Mouse (Mus musculus) frontal cortex, postnatal 14 days (tissue): ENCODE results near the gene Ppp3ca.

Experiments
- DNase-seq, 2 experiments: peaks; one replicate each; pipeline ENCODE4 v3.0.0; 2022; ENCODE audit warnings: low spot score in 2 of 2

Gene Ppp3ca

DNA sequence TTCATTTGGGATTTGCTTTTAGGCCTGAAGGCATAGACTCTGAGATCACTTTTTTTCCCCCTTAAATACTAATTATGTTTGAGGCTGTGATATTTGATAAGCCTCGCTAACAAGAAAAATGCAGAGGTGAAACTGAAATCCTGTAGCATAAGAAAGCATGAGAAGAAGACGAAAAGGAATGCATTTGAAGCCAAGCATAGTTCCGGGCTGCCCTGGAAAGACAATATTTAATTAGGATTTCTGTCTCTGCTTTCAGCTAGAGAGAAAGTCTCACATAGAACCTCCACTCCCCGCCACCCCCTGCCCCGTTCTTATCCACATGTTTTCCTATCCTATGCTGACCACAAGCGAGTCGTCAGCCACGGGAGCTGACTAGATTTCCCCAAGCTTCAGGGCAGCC lies 241.4 kb downstream of the Ppp3ca start:
- no peak for DNase-seq

DNA sequence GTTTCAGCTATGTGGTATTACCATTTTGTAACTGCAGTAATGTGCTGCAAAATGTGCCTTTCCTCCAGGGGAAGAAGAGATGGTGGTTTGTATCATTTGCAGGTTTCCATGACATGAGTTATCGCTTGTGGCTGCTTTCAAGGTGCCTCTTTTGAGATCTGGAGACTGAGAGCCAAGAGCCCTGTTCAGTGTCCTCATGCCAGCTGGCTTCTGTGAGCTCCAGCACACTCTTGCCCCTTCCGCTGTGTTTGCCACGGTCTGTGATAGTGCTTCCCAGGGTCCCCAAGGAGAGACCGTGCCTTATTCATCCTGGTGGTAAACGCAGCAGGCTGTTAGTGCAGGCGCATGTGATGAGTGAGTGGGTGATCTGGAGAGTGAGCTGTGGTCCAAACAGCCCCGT lies 247.2 kb downstream of the Ppp3ca start:
- DNase-seq: no peak

DNA sequence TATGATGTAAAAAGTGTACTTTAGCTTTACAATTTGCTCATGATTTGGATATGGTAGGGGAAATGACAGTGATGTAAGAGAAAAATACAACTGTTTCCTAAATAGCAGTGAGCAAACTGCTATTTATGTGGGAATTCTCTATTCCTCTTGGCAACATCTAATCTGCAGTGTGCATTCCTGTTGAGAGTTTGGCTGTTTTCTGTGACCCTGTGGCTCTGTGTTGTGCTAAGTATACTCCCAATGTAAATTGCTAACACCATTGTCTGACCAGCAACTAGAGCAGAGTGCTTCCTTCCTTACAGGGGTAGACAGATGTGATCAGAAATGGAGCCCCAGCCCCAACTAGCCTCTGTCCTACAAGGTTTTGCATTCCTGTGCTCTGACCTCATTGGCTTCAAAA lies 263.1 kb downstream of the Ppp3ca start:
- DNase-seq: no peak

GRCm38 (mm10) chr3:136940733-136941601 lies 271.0 kb downstream of the Ppp3ca start:
- no peak for DNase-seq

- DNase-seq: no peak
Measured at GRCm38 (mm10) chr3:136941602-136941926, 271.6 kb downstream of the Ppp3ca start.

DNA sequence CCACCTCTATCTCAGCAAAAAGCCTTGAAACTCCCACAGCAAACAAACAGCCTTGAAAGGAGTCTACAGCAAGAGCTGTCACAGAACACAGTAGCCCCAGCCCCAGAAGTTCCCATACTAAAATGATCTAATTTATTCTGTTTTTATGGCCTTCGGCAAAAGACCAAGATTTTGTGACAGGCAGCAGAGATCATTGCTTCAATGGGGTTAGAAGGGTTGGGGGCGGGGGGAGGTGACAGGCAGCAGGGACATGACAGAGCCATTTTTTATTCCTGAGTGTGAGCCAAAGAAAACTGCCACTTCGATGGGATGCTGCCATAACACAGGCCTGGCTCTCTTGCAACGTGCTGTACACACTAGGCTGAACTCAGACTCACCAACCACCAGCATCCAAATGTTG lies 275.6 kb downstream of the Ppp3ca start:
- no peak for DNase-seq

DNA sequence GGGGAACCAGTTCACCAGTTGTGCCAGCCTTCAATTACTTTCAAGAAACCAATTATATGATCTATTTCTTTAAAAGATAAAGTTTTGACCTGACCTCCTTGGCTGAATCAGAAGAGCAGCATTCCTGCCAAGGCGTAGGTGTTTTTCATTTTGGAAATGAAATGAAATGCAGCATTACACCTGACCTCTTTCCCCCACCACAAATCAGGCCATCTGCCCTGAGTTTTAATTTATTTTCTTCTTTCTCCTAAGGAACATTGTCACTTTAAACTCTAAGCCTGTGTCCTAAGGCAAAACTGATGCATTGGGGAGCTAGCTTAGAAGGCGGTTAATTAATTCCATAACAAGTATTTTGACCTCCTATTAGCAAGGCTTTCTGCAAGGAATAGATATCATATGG lies 276.7 kb downstream of the Ppp3ca start:
- DNase-seq: no peak

- DNase-seq: no peak
Measured at GRCm38 (mm10) chr3:136948142-136948541, 278.2 kb downstream of the Ppp3ca start.

DNA sequence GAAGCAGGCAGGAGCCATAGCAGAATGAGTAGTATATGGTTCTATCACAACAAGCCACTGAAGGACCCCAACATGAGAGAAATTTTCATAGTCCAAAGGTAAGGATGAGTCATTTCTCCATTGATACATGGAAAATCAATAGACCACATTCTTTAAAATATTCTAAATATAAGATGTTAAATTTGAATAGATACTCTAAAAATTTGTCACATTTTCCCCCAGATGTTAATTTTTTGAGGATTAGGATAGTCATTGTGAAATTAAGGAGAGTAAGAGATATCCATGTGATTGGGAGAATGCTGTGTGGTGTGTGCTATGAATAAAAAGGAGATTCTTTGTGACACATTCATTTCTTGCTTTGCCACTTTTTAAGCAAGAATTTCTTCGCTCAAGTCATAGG lies 281.9 kb downstream of the Ppp3ca start:
- DNase-seq: no peak

DNA sequence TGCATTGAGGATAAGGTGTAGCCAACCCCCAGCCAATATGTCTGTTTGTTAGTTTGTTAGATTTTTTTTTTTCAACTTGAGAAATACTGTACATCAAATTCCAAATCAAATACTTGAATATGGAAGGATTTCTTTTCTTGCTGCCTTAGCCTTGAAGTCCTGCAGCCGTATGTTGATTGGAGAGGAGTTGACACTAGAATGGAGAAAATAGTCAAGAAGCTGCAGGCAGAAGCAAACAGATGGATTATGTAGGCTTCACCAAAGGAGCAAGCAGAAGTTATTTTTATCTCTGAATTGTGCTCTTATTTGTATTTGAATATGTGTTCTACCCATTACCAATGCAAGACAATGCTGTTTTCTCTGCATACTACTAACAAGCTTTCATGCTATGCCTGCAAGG lies 282.9 kb downstream of the Ppp3ca start:
- DNase-seq: no peak

DNA sequence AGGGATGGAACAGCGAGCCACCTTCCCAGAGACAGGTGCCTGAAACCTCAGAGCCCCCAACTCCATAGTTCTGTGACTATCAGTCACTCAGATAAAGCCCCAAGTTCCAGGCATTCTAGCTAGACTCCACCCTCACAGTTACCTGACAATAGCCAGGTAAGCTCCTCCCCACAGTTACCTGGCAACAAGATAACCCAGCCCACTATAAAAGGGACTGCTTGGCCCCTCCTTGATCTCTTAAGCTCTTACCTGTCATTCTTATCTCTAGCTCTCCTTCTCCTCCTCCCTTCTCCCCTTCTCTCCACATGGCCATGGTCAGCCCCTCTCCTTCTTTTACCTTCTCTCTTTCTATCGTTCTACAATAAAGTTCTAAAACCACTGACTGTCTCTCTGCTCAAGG lies 285.1 kb downstream of the Ppp3ca start:
- no peak for DNase-seq

DNA sequence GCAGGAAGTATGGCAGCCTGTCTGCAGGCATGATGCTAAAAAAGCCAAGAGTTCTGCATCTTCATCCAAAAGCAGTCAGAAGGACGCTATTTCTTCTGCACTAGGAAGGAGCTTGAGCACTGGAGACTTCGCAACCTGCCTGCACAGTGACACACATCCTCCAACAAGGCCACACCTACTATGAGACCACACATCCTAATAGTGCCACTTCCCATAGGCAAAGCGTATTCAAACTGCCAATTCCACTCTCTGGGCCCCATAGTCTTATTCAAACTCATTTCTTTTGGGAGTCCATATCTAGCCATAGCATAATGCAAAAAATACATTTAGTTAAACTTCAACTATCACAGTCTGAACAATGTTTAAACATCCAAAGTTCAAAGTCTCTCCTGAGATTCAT lies 290.4 kb downstream of the Ppp3ca start:
- DNase-seq: no peak

GRCm38 (mm10) chr3:136966786-136967185 lies 296.9 kb downstream of the Ppp3ca start:
- DNase-seq: no peak

- no peak for DNase-seq
Measured at GRCm38 (mm10) chr3:136967510-136967909, 297.6 kb downstream of the Ppp3ca start.

GRCm38 (mm10) chr3:136969796-136970195 lies 299.9 kb downstream of the Ppp3ca start:
- DNase-seq: no peak

GRCm38 (mm10) chr3:136977859-136978258 lies 307.9 kb downstream of the Ppp3ca start:
- DNase-seq: no peak

- no peak for DNase-seq
Measured at GRCm38 (mm10) chr3:136980915-136981588, 311.1 kb downstream of the Ppp3ca start.

- DNase-seq: no peak
Measured at GRCm38 (mm10) chr3:136981589-136981924, 311.6 kb downstream of the Ppp3ca start.

DNA sequence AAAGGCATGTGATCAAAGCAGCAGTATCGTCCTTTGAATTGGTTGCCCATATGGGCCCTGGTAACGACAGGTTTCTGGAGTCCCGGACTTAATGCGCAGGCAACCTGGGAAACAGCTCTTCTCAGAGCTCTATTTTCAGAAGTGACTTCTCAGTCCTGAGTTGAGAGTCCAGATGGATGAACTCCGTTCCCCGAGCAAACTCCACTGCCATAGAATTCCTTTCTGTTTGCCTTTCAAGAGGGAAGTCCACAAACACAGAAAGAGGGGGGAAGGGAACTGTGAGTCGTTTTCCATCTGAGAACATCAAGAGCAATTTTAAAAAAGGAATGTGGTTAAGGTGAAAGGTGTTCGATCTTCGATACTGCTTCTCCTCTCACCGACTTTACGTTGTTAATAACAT lies 312.1 kb downstream of the Ppp3ca start:
- DNase-seq: no peak

DNA sequence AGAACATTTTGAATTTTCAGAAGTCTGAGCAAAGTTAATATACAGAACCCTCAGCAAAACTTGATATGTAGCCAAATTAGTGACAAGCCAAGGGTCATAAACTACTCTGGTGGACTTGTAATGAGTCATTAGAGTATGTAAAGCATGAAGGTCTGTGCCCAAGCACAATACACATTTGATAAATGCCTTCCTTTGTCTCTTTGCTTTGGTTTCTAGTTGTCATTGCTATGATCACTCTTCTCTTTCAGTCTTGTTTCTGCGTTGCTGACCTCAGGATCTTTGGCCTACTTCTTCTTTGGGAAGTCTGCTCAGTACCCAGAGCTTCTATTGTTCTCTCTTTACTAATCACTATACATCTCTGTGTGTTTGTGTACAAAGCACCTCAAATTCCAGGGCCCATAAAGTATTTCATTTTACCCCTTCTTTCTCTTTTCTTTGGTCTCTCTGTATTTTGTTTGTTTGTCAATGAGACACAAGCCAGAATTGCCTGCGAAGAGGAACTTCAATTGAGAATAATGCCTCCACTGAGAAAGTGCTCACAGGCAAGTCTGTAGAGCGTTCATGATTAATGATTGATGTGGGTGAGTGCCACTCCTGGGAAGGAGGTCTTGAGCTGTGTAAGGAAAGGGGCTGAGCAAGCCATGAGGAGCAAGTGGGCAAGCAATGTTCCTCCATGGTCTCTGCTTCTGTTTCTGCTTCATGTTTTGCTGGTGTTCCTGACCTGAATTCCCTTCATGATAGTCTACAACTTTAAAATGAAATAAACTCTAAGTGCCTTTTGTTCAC lies 316.4 kb downstream of the Ppp3ca start:
- DNase-seq: no peak
